Mouse (Mus musculus) cortical plate, adult 2 months (tissue): ENCODE data around the gene Pik3cd. TPM values are rescaled to one million over a fixed set of nuclear protein-coding genes. Genes with fewer than 3 reads are reported as not detected.
"Not testable (repeated sequence)": the region's sequence is repeated elsewhere in the genome, so short reads cannot be mapped to it uniquely, and the experiment has no call there.

Source experiments
- H3K27ac ChIP-seq: fragments of 200-500 bp; 2 replicates; pipeline ENCODE4 v1.5.1; 2012; ENCODE audit warnings: low read length, control low read depth, inconsistent platforms; ENCODE audit not compliant: insufficient read depth
- H3K4me1 ChIP-seq: fragments of 200-500 bp; 2 replicates; pipeline ENCODE4 v1.6.1; 2011; ENCODE audit warnings: low read length; ENCODE audit not compliant: control insufficient read depth, insufficient read depth
- H3K4me3 ChIP-seq: fragments of 200-500 bp; 2 replicates; pipeline ENCODE4 v1.5.1; 2011; ENCODE audit warnings: mild to moderate bottlenecking, low read length, control low read depth; ENCODE audit not compliant: insufficient read depth
- CTCF ChIP-seq: fragments of 200-500 bp; IDR thresholded peaks from 2 replicates; pipeline ENCODE4 v1.5.1; 2011; ENCODE audit warnings: mild to moderate bottlenecking, control low read depth, low read length; ENCODE audit not compliant: insufficient read depth; ENCODE audit errors: extremely low read depth
- POLR2A ChIP-seq: fragments of 200-500 bp; IDR thresholded peaks from 2 replicates; pipeline ENCODE4 v1.6.1; 2011; ENCODE audit warnings: mild to moderate bottlenecking, low read length, control low read depth; ENCODE audit not compliant: insufficient read depth; ENCODE audit errors: extremely low read depth
- polyA plus RNA-seq: library from polyadenylated mRNA; depleted of rRNA; stranded (reverse); fragments of >200 nt; gene quantifications from 2 replicates; pipeline ENCODE4 v1.2.3, GENCODE M21; 2012

Gene Pik3cd
- polyA plus RNA-seq, 1 experiment: 13.2 TPM

GRCm38 (mm10) chr4:149614869-149615268 is 87.5 kb downstream of the Pik3cd start:
- Histone ChIP-seq H3K4me1 (peaks cover 3% of the 10 kb centered on the region; the same call in 1 of the 2 replicates), H3K4me3 (no peak overlapping the region), H3K27ac (no peak overlapping the region)
- no peak for TF ChIP-seq POLR2A
- TF ChIP-seq CTCF: no peak

- not testable (repeated sequence) for H3K4me3 ChIP-seq, H3K27ac ChIP-seq, H3K4me1 ChIP-seq
These were observed 88.9 kb downstream of the Pik3cd start for GRCm38 (mm10) chr4:149613497-149613896.

- Histone ChIP-seq H3K27ac (no peak overlapping the region), H3K4me1 (peaks cover 10% of the 10 kb centered on the region), H3K4me3 (no peak overlapping the region)
- TF ChIP-seq CTCF: peak; percentile 73
- no peak for TF ChIP-seq POLR2A
These were observed 90.9 kb downstream of the Pik3cd start for GRCm38 (mm10) chr4:149611376-149612044.

- Histone ChIP-seq H3K27ac (0 out of 2 replicates have a peak overlapping the region, but pooled peaks have one; percentile 44), H3K4me1 (peaks cover 13% of the 10 kb centered on the region), H3K4me3 (no peak overlapping the region)
- no peak for TF ChIP-seq POLR2A
- TF ChIP-seq CTCF: no peak
These were observed 92.9 kb downstream of the Pik3cd start for GRCm38 (mm10) chr4:149609256-149610025.

- TF ChIP-seq POLR2A: no peak
- TF ChIP-seq CTCF: no peak
- Histone ChIP-seq H3K4me3 (no peak overlapping the region), H3K4me1 (peaks cover 11% of the 10 kb centered on the region), H3K27ac (no peak overlapping the region)
These were observed 94.1 kb downstream of the Pik3cd start for GRCm38 (mm10) chr4:149608309-149608638.

GRCm38 (mm10) chr4:149607591-149608308 is 94.6 kb downstream of the Pik3cd start:
- Histone ChIP-seq H3K27ac (no peak overlapping the region), H3K4me1 (peaks cover 11% of the 10 kb centered on the region), H3K4me3 (no peak overlapping the region)
- TF ChIP-seq POLR2A (no peak), CTCF (no peak)

GRCm38 (mm10) chr4:149606766-149607358 is 95.5 kb downstream of the Pik3cd start:
- TF ChIP-seq CTCF (no peak), POLR2A (no peak)
- Histone ChIP-seq H3K4me1 (peaks cover 11% of the 10 kb centered on the region), H3K4me3 (no peak overlapping the region), H3K27ac (no peak overlapping the region)

GRCm38 (mm10) chr4:149606056-149606455 is 96.3 kb downstream of the Pik3cd start:
- Histone ChIP-seq H3K27ac (no peak overlapping the region), H3K4me1 (peaks cover 11% of the 10 kb centered on the region), H3K4me3 (no peak overlapping the region)
- peak; percentile 50; the same call in 1 of the 2 replicates for TF ChIP-seq POLR2A
- no peak for TF ChIP-seq CTCF

- peaks cover 9% of the 10 kb centered on the region for H3K4me1 ChIP-seq
- no peak overlapping the region for H3K27ac ChIP-seq
- no peak overlapping the region for H3K4me3 ChIP-seq
- TF ChIP-seq CTCF: no peak
- no peak for TF ChIP-seq POLR2A
These were observed 97.9 kb downstream of the Pik3cd start for GRCm38 (mm10) chr4:149604518-149604917.
